Mouse (Mus musculus): ENCODE measurements at regions not wholly inside any gene's neighbourhood (a gene's known extent, or its start where the extent isn't known, plus 50 kb on each side); places are given as distances from the start of the nearest gene placed in this dataset.

GRCm38 (mm10) chr7:72947531-72947930 lies 427.8 kb upstream of the Rgma start:
- TF ChIP-seq CTCF (IDR thresholded peaks at IDR 0.05) (no peak), EP300 (IDR thresholded peaks at IDR 0.05) (no peak)
